Mouse (Mus musculus): ENCODE measurements around the gene Use1.

Gene Use1

GRCm38 (mm10) chr8:71376423-71377030, 9.9 kb downstream of the Use1 start:
- DNase-seq (ENCODE audit: low spot score in 2 of 2): no peak

- DNase-seq (ENCODE audit: low spot score in 2 of 2): no peak
Observed at GRCm38 (mm10) chr8:71379008-71379407, 12.4 kb downstream of the Use1 start.

GRCm38 (mm10) chr8:71379512-71380075, 12.9 kb downstream of the Use1 start:
- no peak for DNase-seq (ENCODE audit: low spot score in 2 of 2)

DNA sequence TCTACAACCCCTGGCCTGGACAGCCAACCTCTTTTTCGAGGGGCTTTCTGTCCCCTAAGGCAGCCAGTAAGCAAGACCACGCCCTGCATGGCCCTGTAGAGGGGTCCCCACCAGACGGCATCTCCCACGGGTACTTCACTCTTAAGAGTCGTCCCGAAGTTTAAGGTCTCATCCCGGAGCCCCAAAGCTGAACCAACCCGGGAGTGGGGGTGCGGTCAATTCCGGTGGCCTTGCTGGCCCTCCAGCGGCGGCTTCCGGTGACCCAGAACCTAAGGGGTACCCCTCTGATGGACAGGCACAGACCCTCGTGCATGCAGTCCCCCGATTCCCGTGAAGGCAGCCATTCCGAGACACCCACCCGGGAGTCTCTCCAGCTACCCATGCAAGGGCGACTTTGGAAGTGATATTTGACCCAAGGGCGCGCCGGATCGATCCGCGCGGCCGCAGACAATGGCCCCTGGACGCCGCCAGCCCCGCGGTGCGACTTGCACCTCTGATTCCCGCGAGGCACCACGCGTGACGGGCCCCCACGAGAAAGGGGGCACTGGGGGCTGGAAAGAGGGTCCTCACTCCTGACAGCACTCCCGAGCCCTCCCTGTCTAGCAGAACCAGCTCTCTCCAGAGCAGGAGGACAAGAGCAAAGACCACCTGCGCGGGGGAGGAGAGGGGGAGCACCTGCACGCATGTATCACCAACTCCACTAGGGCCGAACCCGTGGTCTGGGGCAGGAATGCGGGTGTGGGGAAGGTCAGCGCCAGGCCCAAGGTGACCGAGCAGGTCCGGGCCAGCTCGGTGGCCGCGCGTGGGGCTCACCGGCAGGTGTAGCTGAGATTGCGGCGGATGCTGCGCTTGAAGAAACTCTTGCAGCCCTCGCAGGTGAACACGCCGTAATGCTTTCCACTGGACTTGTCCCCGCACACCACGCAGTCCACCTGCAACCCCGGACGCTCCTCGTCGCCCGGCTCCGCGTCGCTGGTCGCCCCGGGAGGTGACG, 13.8 kb downstream of the Use1 start:
- DNase-seq (ENCODE audit: low spot score in 2 of 2): no peak

DNA sequence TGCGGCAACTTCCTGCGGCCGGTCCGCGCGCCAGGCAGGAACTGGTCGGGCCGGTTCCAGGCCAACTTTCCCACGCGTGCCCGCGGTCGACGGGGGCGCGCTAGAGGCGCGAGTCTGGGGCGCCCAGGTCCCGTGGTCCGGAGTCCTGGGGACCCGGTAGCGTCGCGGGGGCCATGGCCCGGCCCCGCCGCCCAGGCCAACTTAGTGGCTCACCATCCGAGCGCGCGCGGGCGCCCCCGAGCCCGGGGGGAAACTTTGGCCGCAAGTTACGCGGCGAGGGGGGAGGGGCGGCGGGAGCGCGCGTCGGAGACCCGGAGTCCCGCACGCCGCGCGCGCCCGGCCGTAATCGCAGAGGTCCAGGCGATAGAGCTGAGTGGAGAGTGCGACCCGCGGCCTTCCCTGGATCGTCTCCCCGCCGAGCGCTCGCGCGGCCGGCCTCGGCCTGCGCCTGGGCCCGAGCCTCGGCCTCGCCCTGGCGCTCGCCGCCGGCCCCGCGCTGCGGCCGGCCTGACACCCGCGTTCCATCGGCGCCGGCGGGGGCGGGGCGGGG, 14.8 kb downstream of the Use1 start, which contains the start of gene Nr2f6:
TSS of gene Nr2f6 (minus strand) at position 540 of the 550 bp plus-strand sequence.
- DNase-seq (ENCODE audit: low spot score in 2 of 2): peak; percentile 28 to 55

DNA sequence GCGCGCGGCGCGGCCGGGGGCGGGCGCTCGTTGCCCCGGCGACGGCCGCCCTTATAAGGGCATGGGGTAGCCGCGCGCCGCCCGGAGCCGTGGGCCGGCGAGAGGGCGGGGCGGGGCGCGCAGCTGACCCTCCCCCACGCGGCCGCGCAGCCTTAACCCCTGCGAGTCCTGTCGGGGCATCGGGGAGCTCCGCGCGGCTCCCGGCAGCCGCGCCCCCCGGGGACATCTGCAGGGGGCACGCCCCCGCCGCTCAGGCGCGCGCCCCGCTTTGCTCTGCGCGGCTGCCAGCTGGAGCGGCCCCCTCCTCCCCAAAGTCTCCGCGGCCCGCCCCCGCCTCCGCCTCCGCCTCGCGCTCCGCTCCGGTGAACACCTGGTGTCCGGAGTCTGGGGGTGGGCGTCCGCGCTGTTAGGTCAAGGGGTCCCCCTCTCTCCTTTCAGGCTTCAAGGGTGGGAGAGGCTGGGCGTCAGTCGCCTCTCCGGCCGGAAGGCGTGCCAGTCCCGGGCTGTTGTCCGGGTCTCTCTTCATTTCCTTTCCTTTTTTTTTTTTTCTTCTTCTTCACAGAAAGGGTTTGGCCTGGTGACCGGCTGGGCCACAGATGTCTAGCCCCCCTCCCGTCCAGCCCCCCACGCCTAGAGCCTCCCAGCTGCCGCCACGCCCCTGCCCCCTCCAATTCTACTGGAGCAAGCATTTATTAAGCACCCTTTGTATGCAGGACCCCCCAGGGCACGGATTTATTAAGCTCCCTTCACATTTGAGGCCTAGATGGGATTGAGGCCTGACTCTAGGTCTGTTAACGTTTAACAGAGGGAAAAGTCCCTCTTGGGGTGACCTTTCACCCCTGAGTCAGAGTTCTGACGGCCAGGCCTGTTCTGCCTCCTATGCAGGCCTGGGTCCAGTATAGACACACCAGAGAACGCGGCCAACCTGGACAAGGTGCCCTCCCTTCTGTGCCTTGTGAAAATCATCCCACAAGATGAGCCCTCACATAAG, 15.6 kb downstream of the Use1 start:
- DNase-seq (ENCODE audit: low spot score in 2 of 2): peak in 1 of 2 experiments; percentile 72

- no peak for DNase-seq (ENCODE audit: low spot score in 2 of 2)
Observed at GRCm38 (mm10) chr8:71383396-71383795, 16.7 kb downstream of the Use1 start.

- DNase-seq (ENCODE audit: low spot score in 2 of 2): no peak
Observed at GRCm38 (mm10) chr8:71383860-71384259, 17.2 kb downstream of the Use1 start.

DNA sequence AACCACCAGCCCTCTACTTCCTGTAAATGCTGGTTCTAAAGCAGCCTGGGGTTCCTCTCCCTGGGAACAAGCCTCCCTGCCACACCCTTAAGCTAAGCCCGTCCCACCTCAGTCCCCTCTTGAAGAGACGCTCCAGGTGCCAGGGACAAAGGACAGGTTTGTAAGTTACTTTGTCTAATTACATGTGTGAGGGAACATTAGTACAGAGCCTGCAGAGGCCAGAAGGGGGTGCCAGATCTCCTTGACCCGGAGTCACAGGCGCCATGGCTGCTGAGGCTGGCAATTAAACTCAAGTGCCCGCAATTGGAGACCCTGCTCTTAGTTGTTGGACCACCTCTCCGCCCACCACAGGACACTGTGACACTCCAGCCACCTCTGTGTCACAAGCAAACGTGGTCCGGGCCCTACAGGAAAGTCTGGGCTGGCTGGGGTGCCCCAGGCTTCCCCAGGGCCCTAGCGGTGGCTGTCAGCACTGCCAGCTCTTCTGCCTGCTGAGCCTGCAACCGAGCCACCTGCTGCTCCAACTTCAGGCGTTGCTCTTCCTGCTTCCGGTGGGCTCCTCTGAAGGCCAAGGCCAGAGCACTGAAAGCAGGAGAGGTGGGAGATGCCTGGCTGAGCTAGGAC, 18.7 kb downstream of the Use1 start:
- no peak for DNase-seq (ENCODE audit: low spot score in 2 of 2)

DNA sequence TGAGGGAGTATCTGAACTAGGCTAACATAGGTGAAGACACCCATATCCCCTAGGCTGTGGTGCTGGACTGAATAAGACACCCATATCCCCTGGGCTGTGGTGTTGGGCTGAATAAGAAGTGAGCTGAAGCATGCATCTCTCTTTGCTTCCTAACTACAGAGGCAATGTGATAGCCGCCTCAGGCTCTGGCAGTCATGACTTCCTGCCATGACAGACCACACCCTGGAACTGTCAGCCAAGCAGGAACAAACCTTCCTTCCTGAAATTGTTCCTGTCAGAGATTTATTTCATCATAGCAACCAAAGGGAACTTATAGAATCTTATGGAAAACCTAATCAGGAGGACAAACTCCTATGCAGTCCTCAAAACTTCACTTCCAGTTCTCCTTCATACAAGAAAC, 21.6 kb downstream of the Use1 start:
- DNase-seq (ENCODE audit: low spot score in 2 of 2): no peak

GRCm38 (mm10) chr8:71391696-71392095, 25.0 kb downstream of the Use1 start:
- DNase-seq (ENCODE audit: low spot score in 2 of 2): no peak

DNA sequence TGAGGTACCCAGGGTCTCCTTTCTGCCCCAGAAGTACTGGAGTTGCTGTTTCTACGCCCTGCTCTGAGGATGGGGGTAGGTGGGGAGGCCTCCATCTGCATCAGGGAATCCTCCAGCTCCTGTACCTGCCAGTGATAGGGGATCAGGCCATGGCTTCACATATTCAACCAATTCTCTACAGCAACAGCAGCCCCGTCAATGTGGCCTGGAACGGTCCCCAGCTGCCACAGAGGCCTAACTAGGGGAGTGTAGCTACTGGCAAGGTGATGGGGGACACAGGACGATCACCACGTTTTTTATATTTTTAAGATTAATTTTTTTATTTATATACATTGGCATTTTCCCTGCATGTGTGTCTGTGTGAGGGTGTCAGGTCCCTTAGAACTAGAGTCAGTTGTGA, 25.7 kb downstream of the Use1 start:
- no peak for DNase-seq (ENCODE audit: low spot score in 2 of 2)

DNA sequence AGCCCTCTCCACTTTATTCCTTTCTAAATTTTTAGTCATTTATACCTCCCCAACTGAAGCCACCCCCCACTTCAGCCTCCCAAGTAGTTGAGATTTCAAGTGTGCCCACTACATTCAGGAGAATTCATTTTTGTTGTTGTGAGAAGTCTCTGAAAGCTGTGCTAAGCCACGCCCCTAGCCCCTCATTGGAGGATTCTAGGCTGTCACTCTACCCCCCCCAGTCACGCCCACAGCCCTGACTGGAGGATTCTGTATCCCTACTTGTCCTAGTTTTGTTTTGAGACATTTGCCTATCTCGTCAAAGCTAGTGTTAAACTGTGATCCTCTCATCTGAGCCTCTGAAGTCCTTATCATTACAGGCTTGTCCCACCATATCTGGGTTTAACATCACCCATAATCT, 26.2 kb downstream of the Use1 start:
- DNase-seq (ENCODE audit: low spot score in 2 of 2): no peak

DNA sequence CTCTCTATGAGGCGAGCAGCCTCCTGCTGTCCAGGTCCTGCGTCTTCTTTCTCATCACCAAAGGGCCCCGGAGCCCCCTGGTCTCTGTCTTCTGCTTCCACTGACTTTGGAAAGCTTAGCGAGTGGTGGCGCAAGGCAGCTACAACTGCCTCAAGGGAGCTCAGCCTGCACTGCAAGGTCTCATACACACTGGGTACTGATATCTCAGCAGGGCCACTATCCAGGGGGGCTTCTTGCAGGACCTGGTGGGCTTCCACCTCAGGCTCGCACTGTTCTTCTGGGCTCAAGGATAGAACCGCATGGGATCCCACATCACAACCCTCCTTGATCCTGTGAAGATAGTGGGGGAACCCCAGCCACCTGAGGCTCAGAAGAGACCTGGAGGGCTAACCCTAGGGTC, 27.8 kb downstream of the Use1 start:
- DNase-seq (ENCODE audit: low spot score in 2 of 2): no peak

DNA sequence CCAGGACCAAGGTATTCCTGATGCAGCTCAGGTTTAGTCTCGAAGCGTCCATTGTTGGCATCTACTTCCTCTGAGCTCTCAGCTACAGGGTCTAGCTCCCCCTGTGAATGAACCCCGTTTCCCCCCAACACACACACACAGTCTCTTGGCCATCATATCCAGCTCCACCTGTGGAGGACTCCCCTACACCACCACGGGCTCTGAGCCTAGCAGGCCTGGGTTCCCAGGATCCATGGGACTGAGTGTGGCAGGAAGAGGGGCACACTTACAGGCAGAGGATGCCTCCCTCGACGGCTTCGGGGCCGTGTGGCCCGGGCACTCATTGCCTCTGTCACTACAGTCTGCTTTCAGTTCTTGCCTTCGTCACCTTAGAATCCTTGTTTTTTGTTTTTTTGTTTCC, 28.4 kb downstream of the Use1 start:
- no peak for DNase-seq (ENCODE audit: low spot score in 2 of 2)

- no peak for DNase-seq (ENCODE audit: low spot score in 2 of 2)
Observed at GRCm38 (mm10) chr8:71395629-71396028, 29.0 kb downstream of the Use1 start, which contains the start of gene Ushbp1. TSS of gene Ushbp1 (minus strand) at chr8:71395802.

DNA sequence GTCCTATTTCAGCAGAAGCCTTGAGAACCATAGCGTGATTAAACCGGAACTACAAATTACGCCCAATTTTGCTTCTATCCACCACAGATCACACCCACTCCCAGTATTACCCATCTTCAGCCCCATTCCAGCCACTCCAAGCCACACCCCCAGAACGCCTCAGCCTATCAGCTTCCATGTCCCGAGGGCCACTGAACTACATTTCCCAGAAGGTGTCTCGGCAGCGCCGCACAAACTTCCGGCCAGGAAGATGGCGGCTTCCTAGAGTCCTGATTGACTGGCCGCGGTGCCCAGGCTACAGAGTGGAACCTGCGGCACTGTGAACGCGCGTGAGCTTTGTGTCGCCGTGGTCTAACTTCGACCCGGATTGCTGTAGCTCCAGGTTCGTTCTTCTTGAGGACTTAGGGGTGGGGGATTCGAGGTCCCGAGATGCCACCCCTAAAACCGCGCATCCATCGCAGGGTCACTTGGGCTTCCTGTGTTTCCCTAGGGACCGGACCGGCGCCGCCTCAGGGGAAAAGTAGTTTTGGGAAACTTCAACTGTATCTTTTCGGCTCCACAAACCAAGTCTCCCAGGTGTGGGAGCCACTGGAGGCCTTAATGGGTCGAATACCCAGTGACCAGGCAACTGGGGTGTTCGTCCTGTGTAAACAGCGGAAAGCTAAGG, 30.1 kb downstream of the Use1 start, which contains the start of gene Babam1:
TSS of gene Babam1 (plus strand) at position 223 of the 667 bp plus-strand sequence.
- peak; percentile 88 to 89 for DNase-seq (ENCODE audit: low spot score in 2 of 2)

DNA sequence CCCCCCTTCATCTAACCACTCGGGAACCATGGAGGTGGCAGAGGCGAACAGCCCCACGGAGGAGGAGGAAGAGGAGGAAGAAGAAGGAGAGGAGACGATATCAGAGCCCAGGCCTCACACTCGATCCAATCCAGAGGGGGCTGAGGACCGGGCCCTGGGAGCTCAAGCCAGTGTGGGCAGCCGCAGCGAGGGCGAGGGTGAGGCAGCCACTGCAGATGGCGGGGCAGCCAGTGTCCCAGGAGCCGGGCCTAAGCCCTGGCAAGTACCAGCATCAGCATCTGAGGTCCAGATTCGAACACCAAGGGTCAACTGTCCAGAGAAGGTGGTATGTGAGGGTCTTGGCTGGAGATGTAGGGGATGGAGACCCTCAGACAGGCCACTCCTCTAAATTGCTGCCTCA, 31.1 kb downstream of the Use1 start:
- DNase-seq (ENCODE audit: low spot score in 2 of 2): no peak

DNA sequence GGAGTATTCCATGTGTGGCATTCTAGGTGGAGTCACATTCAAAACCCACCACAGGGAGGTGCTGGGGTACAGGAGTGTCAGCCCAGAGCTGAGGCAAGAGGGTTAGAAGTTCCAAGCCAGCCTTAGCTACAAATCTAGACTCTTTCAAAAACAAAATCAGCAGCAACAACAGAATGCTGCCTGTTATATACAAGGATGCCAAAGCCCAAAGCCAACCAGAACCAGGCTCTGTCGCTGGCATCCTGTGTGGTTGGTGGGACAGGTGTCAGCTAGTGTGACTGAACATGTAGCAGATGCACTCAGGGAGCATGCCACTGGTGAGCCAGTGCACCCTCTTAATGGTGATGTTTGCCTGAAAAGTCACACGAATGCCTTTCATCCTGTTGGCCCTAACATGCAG, 34.2 kb downstream of the Use1 start:
- no peak for DNase-seq (ENCODE audit: low spot score in 2 of 2)

- no peak for DNase-seq (ENCODE audit: low spot score in 2 of 2)
Observed at GRCm38 (mm10) chr8:71401454-71401853, 34.8 kb downstream of the Use1 start.
